In the genomic region with DNA sequence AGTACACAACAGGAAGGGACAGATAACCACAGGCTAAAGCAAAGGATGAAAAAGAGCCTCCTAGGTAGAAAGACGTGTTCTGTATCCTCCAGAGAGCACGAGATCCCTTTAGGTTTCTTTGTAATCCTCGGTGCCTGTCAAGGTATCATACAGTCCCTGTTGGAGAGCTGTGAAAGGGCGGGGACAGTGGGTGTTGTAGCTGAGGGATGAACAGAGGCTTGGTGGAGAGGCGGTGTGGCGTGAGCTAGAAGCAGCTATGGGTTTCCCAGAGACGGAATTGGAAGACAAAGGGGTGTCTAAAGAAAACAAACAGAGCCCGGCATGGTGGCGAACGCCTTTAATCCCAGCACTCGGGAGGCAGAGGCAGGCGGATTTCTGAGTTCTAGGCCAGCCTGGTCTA, we compare ENCODE assay signal across 16 mouse cellular contexts.
"Had no signal": no experiment of that assay in that cellular context is flagged by ENCODE, and none has a peak within 500 bp of the region (broad histone marks: within the 10 kb centered on the region; RNA-seq: fewer than 3 reads in every experiment).

No protein-coding gene starts in this region.

- DNase-seq: lung, adult 2 months; lung, postnatal 14 days; lung, postnatal 36 days; right cerebral cortex, postnatal 14 days; spleen, adult 18-20 months; thymus, adult 18-20 months; thymus, postnatal 14 days; thymus, postnatal 36 days had no signal

- H3K36me3 ChIP-seq: lung, embryonic 15.5 days; midbrain, embryonic 13.5 days; midbrain, embryonic 15.5 days; neural tube, embryonic 12.5 days had no signal

- H3K4me3 ChIP-seq: lung, embryonic 15.5 days; midbrain, embryonic 13.5 days; midbrain, embryonic 15.5 days; neural tube, embryonic 12.5 days had no signal

- H3K4me2 ChIP-seq: lung, embryonic 15.5 days; midbrain, embryonic 11.5 days; midbrain, embryonic 13.5 days; midbrain, embryonic 15.5 days; neural tube, embryonic 12.5 days had no signal

- H3K27me3 ChIP-seq: lung, embryonic 15.5 days; megakaryocyte, embryonic 14.5 days; midbrain, embryonic 13.5 days; midbrain, embryonic 15.5 days; neural tube, embryonic 12.5 days had no signal

- H3K9ac ChIP-seq: lung, embryonic 15.5 days; midbrain, embryonic 13.5 days; midbrain, embryonic 15.5 days; neural tube, embryonic 12.5 days had no signal

- H3K4me1 ChIP-seq: lung, embryonic 15.5 days; midbrain, embryonic 13.5 days; midbrain, embryonic 15.5 days had no signal

- H3K9me3 ChIP-seq: lung, embryonic 15.5 days; megakaryocyte, embryonic 14.5 days; midbrain, embryonic 13.5 days; midbrain, embryonic 15.5 days; neural tube, embryonic 12.5 days had no signal

- H3K27ac ChIP-seq: lung, embryonic 15.5 days; macrophage; midbrain, embryonic 13.5 days; midbrain, embryonic 15.5 days; neural tube, embryonic 12.5 days had no signal

- ATAC-seq: lung, postnatal 0 days; midbrain, embryonic 15.5 days had no signal
